Mouse (Mus musculus) hindbrain, embryonic 12.5 days (tissue): ENCODE measurements around the gene Tmem267. TPM values are rescaled to one million over a fixed set of nuclear protein-coding genes. Genes with fewer than 3 reads are reported as not detected.

Source experiments
- ATAC-seq: fragments of 200-750 bp; cut with Nextera tagmentation; 2 replicates; pipeline ENCODE4 v1.8.0; 2017; ENCODE audit warnings: moderate TSS enrichment; ENCODE audit not compliant: low FRiP score
- H3K27ac ChIP-seq: fragments of 300-500 bp; sonication (generic); 2 replicates; pipeline ENCODE4 v1.5.1; 2016; ENCODE audit warnings: mild to moderate bottlenecking
- H3K27me3 ChIP-seq: fragments of 300-500 bp; sonication (generic); 2 replicates; pipeline ENCODE4 v1.6.1; 2016; ENCODE audit warnings: mild to moderate bottlenecking
- H3K36me3 ChIP-seq: fragments of 300-500 bp; sonication (generic); 2 replicates; pipeline ENCODE4 v1.6.1; 2016; ENCODE audit warnings: mild to moderate bottlenecking
- H3K4me1 ChIP-seq: fragments of 300-500 bp; sonication (generic); 2 replicates; pipeline ENCODE4 v1.6.1; 2016
- H3K4me2 ChIP-seq: fragments of 300-500 bp; sonication (generic); replicated peaks from 2 replicates; pipeline ENCODE4 v1.6.1; 2016; ENCODE audit warnings: mild to moderate bottlenecking
- H3K4me3 ChIP-seq: fragments of 300-500 bp; sonication (generic); 2 replicates; pipeline ENCODE4 v1.5.1; 2016; ENCODE audit warnings: mild to moderate bottlenecking
- H3K9ac ChIP-seq: fragments of 300-500 bp; sonication (generic); 2 replicates; pipeline ENCODE4 v1.6.1; 2016; ENCODE audit warnings: mild to moderate bottlenecking, moderate library complexity
- H3K9me3 ChIP-seq: fragments of 300-500 bp; sonication (generic); replicated peaks from 2 replicates; pipeline ENCODE4 v1.6.1; 2016; ENCODE audit warnings: mild to moderate bottlenecking
- WGBS: fragments of 180-500 bp; shearing (Covaris S2); methylation state at CpG from one replicate; pipeline ENCODE4 v1.1.7; 2016; 5-methylcytosine and 5-hydroxymethylcytosine counted together
- polyA plus RNA-seq: library from polyadenylated mRNA; unstranded; fragments of >200 nt; fragmentation: Nextera tagmentation; extraction: Ambion mirVana; gene quantifications from 2 replicates; pipeline ENCODE4 v1.2.1, GENCODE M21; 2016

The Tmem267 gene
- polyA plus RNA-seq, 1 experiment from 2014 or later = 2.8 TPM

- WGBS = 96% methylated on average over 2 of the region's 2 CpGs
- no peaks in the 10 kb centered on the region for H3K36me3 ChIP-seq
- no peaks in the 10 kb centered on the region for H3K27me3 ChIP-seq
- no peak overlapping the region for H3K4me2 ChIP-seq
- no peak overlapping the region for H3K27ac ChIP-seq
- no peaks in the 10 kb centered on the region for H3K9me3 ChIP-seq
- ATAC-seq = no peak
- no peaks in the 10 kb centered on the region for H3K4me1 ChIP-seq
- H3K4me3 ChIP-seq = no peak overlapping the region
- no peak overlapping the region for H3K9ac ChIP-seq
Measured at GRCm38 (mm10) chr13:119654734-119655133, 166.9 kb downstream of the Tmem267 start.

GRCm38 (mm10) chr13:119656246-119656645 lies 168.4 kb downstream of the Tmem267 start:
- WGBS = 80% methylated on average over 2 of the region's 2 CpGs

GRCm38 (mm10) chr13:119656846-119657416 lies 169.1 kb downstream of the Tmem267 start:
- Histone ChIP-seq H3K4me1 (no peaks in the 10 kb centered on the region), H3K27me3 (no peaks in the 10 kb centered on the region), H3K9ac (no peak overlapping the region), H3K4me3 (no peak overlapping the region), H3K36me3 (no peaks in the 10 kb centered on the region), H3K27ac (no peak overlapping the region), H3K9me3 (no peaks in the 10 kb centered on the region), H3K4me2 (no peak overlapping the region)
- ATAC-seq = no peak
- whole genome bisulfite sequencing = 78% methylated on average over 6 of the region's 6 CpGs

More at GRCm38 (mm10) chr13:119656246-119656645, 168.4 kb downstream of the Tmem267 start:
- no peak overlapping the region for H3K27ac ChIP-seq
- no peaks in the 10 kb centered on the region for H3K9me3 ChIP-seq
- no peak overlapping the region for H3K4me3 ChIP-seq
- H3K9ac ChIP-seq = no peak overlapping the region
- H3K4me1 ChIP-seq = no peaks in the 10 kb centered on the region
- no peaks in the 10 kb centered on the region for H3K36me3 ChIP-seq
- no peak for ATAC-seq
- no peak overlapping the region for H3K4me2 ChIP-seq
- no peaks in the 10 kb centered on the region for H3K27me3 ChIP-seq

Other genes with a start within 250 kb of the Tmem267 start
- gene Paip1, start 59.4 kb upstream of the Tmem267 start, polyA plus RNA-seq = 139 and 158 TPM in 2 replicates
- 111 and 113 TPM in 2 replicates for gene 4833420G17Rik, start 25.3 kb upstream of the Tmem267 start, polyA plus RNA-seq
- gene 3110070M22Rik, start 344 bp downstream of the Tmem267 start, polyA plus RNA-seq = 1.7 and 2.3 TPM in 2 replicates
- 0.19 and 0.25 TPM in 2 replicates for gene Ccl28, start 135.8 kb downstream of the Tmem267 start, polyA plus RNA-seq
- 415 and 465 TPM in 2 replicates for gene Hmgcs1, start 202.3 kb downstream of the Tmem267 start, polyA plus RNA-seq